Mouse (Mus musculus): ENCODE data around the gene Kcnma1. TPM values are rescaled to one million over a fixed set of nuclear protein-coding genes. Genes with fewer than 3 reads are reported as not detected.

Gene Kcnma1
- polyA plus RNA-seq, 1 experiment from 2014 or later = 7.8 TPM

- Histone ChIP-seq H3K4me2 (0 out of 2 replicates have a peak overlapping the region, but pooled peaks have one; percentile 7), H3K4me3 (no peak overlapping the region)
- no peak for ATAC-seq (ENCODE audit: insufficient number of reproducible peaks, low FRiP score, low TSS enrichment, low read depth)
These were observed 624.1 kb downstream of the Kcnma1 start for GRCm38 (mm10) chr14:23390161-23390560.

GRCm38 (mm10) chr14:23386786-23387185 lies 627.5 kb downstream of the Kcnma1 start:
- Histone ChIP-seq H3K4me2 (no peak overlapping the region), H3K27me3 (no peaks in the 10 kb centered on the region; the same call in 1 of the 2 replicates), H3K4me3 (no peak overlapping the region), H3K36me3 (no peaks in the 10 kb centered on the region), H3K9me3 (no peaks in the 10 kb centered on the region), H3K27ac (no peak overlapping the region), H3K9ac (no peak overlapping the region), H3K4me1 (peaks cover 10% of the 10 kb centered on the region)
- 91% methylated on average over 3 of the region's 3 CpGs for WGBS
- ATAC-seq (ENCODE audit: insufficient number of reproducible peaks, low FRiP score, low TSS enrichment, low read depth) = no peak

More at GRCm38 (mm10) chr14:23390161-23390560, 624.1 kb downstream of the Kcnma1 start:
- H3K27me3 ChIP-seq = no peaks in the 10 kb centered on the region; the same call in 1 of the 2 replicates
- H3K36me3 ChIP-seq = no peaks in the 10 kb centered on the region
- H3K9ac ChIP-seq = no peak overlapping the region
- no peaks in the 10 kb centered on the region for H3K9me3 ChIP-seq
- H3K4me1 ChIP-seq = peaks cover 10% of the 10 kb centered on the region
- H3K27ac ChIP-seq = peak overlapping the region; percentile 38; the same call in 1 of the 2 replicates
- 16% methylated on average over 4 of the region's 4 CpGs for WGBS

- no peaks in the 10 kb centered on the region; the same call in 1 of the 2 replicates for H3K27me3 ChIP-seq
- H3K9me3 ChIP-seq = no peaks in the 10 kb centered on the region
- 29% methylated on average over 11 of the region's 11 CpGs for WGBS
- H3K4me2 ChIP-seq = no peak overlapping the region
- peaks cover 10% of the 10 kb centered on the region for H3K4me1 ChIP-seq
- H3K36me3 ChIP-seq = no peaks in the 10 kb centered on the region
- no peak overlapping the region for H3K27ac ChIP-seq
- no peak overlapping the region for H3K9ac ChIP-seq
- no peak overlapping the region for H3K4me3 ChIP-seq
- no peak for ATAC-seq (ENCODE audit: insufficient number of reproducible peaks, low FRiP score, low TSS enrichment, low read depth)
These were observed 628.3 kb downstream of the Kcnma1 start for GRCm38 (mm10) chr14:23385776-23386608.

- no peak overlapping the region; the same call in 1 of the 2 replicates for H3K27ac ChIP-seq
- no peaks in the 10 kb centered on the region for H3K27me3 ChIP-seq
- no peak for ATAC-seq (ENCODE audit: insufficient number of reproducible peaks, low FRiP score, low TSS enrichment, low read depth)
- no peak overlapping the region for H3K4me3 ChIP-seq
- no peaks in the 10 kb centered on the region for H3K9me3 ChIP-seq
- 40% methylated on average over 6 of the region's 6 CpGs for WGBS
- H3K4me1 ChIP-seq = peaks cover 8% of the 10 kb centered on the region; the same call in 1 of the 2 replicates
- H3K4me2 ChIP-seq = no peak overlapping the region
- no peak overlapping the region for H3K9ac ChIP-seq
- H3K36me3 ChIP-seq = no peaks in the 10 kb centered on the region
These were observed 635.8 kb downstream of the Kcnma1 start for GRCm38 (mm10) chr14:23378351-23379087.

GRCm38 (mm10) chr14:23372021-23372420 lies 642.3 kb downstream of the Kcnma1 start:
- Histone ChIP-seq H3K4me3 (no peak overlapping the region), H3K4me2 (no peak overlapping the region), H3K27ac (no peak overlapping the region), H3K9me3 (no peaks in the 10 kb centered on the region), H3K27me3 (no peaks in the 10 kb centered on the region), H3K4me1 (no peaks in the 10 kb centered on the region), H3K9ac (no peak overlapping the region), H3K36me3 (no peaks in the 10 kb centered on the region)
- WGBS = 69% methylated on average over 3 of the region's 3 CpGs
- no peak for ATAC-seq (ENCODE audit: insufficient number of reproducible peaks, low FRiP score, low TSS enrichment, low read depth)

GRCm38 (mm10) chr14:23360491-23360995 lies 653.7 kb downstream of the Kcnma1 start:
- H3K4me2 ChIP-seq = no peak overlapping the region
- no peak for ATAC-seq (ENCODE audit: insufficient number of reproducible peaks, low FRiP score, low TSS enrichment, low read depth)
- H3K27ac ChIP-seq = no peak overlapping the region
- 0 out of 2 replicates have a peak, but pooled peaks cover 7% of the 10 kb centered on the region for H3K4me1 ChIP-seq
- 74% methylated on average over 11 of the region's 11 CpGs for WGBS
- H3K9me3 ChIP-seq = no peaks in the 10 kb centered on the region
- H3K9ac ChIP-seq = no peak overlapping the region
- no peak overlapping the region for H3K4me3 ChIP-seq
- H3K36me3 ChIP-seq = no peaks in the 10 kb centered on the region
- no peaks in the 10 kb centered on the region for H3K27me3 ChIP-seq

GRCm38 (mm10) chr14:23358776-23359175 lies 655.5 kb downstream of the Kcnma1 start:
- H3K27me3 ChIP-seq = no peaks in the 10 kb centered on the region
- no peak overlapping the region for H3K27ac ChIP-seq
- no peak overlapping the region for H3K4me3 ChIP-seq
- no peak for ATAC-seq (ENCODE audit: insufficient number of reproducible peaks, low FRiP score, low TSS enrichment, low read depth)
- H3K4me2 ChIP-seq = no peak overlapping the region
- no peaks in the 10 kb centered on the region for H3K9me3 ChIP-seq
- no peak overlapping the region for H3K9ac ChIP-seq
- H3K36me3 ChIP-seq = no peaks in the 10 kb centered on the region
- H3K4me1 ChIP-seq = 0 out of 2 replicates have a peak, but pooled peaks cover 7% of the 10 kb centered on the region
- whole genome bisulfite sequencing = 88% methylated on average over 6 of the region's 6 CpGs

GRCm38 (mm10) chr14:23357529-23358278 lies 656.6 kb downstream of the Kcnma1 start:
- WGBS = 34% methylated on average over 8 of the region's 8 CpGs
- H3K27me3 ChIP-seq = no peaks in the 10 kb centered on the region
- peak overlapping the region; percentile 33; the same call in 1 of the 2 replicates for H3K27ac ChIP-seq
- no peak overlapping the region for H3K4me2 ChIP-seq
- 0 out of 2 replicates have a peak, but pooled peaks cover 7% of the 10 kb centered on the region for H3K4me1 ChIP-seq
- no peaks in the 10 kb centered on the region for H3K9me3 ChIP-seq
- H3K4me3 ChIP-seq = no peak overlapping the region
- no peak for ATAC-seq (ENCODE audit: insufficient number of reproducible peaks, low FRiP score, low TSS enrichment, low read depth)
- H3K9ac ChIP-seq = no peak overlapping the region
- H3K36me3 ChIP-seq = no peaks in the 10 kb centered on the region

- no peak overlapping the region for H3K9ac ChIP-seq
- no peaks in the 10 kb centered on the region for H3K27me3 ChIP-seq
- H3K4me3 ChIP-seq = no peak overlapping the region
- H3K36me3 ChIP-seq = no peaks in the 10 kb centered on the region
- H3K9me3 ChIP-seq = no peaks in the 10 kb centered on the region
- H3K4me2 ChIP-seq = no peak overlapping the region
- no peak for ATAC-seq (ENCODE audit: insufficient number of reproducible peaks, low FRiP score, low TSS enrichment, low read depth)
- no peaks in the 10 kb centered on the region for H3K4me1 ChIP-seq
- WGBS = 71% methylated on average over 3 of the region's 3 CpGs
- no peak overlapping the region for H3K27ac ChIP-seq
These were observed 687.5 kb downstream of the Kcnma1 start for GRCm38 (mm10) chr14:23326786-23327185.

GRCm38 (mm10) chr14:23305288-23305687 lies 709.0 kb downstream of the Kcnma1 start:
- Histone ChIP-seq H3K9ac (no peak overlapping the region), H3K27ac (no peak overlapping the region), H3K4me3 (no peak overlapping the region), H3K4me1 (no peaks in the 10 kb centered on the region), H3K27me3 (no peaks in the 10 kb centered on the region), H3K9me3 (no peaks in the 10 kb centered on the region), H3K4me2 (no peak overlapping the region), H3K36me3 (no peaks in the 10 kb centered on the region)
- 86% methylated on average over 5 of the region's 5 CpGs for WGBS
- ATAC-seq (ENCODE audit: insufficient number of reproducible peaks, low FRiP score, low TSS enrichment, low read depth) = no peak

- WGBS = 87% methylated on average over 2 of the region's 2 CpGs
- Histone ChIP-seq H3K4me2 (no peak overlapping the region), H3K9ac (no peak overlapping the region), H3K27ac (no peak overlapping the region), H3K4me1 (no peaks in the 10 kb centered on the region), H3K9me3 (no peaks in the 10 kb centered on the region), H3K27me3 (no peaks in the 10 kb centered on the region), H3K36me3 (no peaks in the 10 kb centered on the region), H3K4me3 (no peak overlapping the region)
- ATAC-seq (ENCODE audit: insufficient number of reproducible peaks, low FRiP score, low TSS enrichment, low read depth) = no peak
These were observed 713.8 kb downstream of the Kcnma1 start for GRCm38 (mm10) chr14:23300443-23300842.
